Mouse (Mus musculus): ENCODE data around the gene Ifit3b. TPM values are rescaled to one million over a fixed set of nuclear protein-coding genes. Genes with fewer than 3 reads are reported as not detected.
"Not testable (repeated sequence)": the region's sequence is repeated elsewhere in the genome, so short reads cannot be mapped to it uniquely, and the experiment has no call there.

Gene Ifit3b
- polyA plus RNA-seq, 1 experiment from 2014 or later = not detected

- 79% methylated on average over 9 of the region's 12 CpGs for WGBS
These were observed 19.7 kb upstream of the Ifit3b start for GRCm38 (mm10) chr19:34587898-34588692.

GRCm38 (mm10) chr19:34588959-34589358 is 18.8 kb upstream of the Ifit3b start:
- no peak for DNase-seq (ENCODE audit: low spot score)
- Histone ChIP-seq H3K4me3 (no peak overlapping the region), H3K36me3 (replicated peaks) (no peaks in the 10 kb centered on the region), H3K27me3 (replicated peaks; ENCODE audit: low read depth, poor library complexity, severe bottlenecking) (no peaks in the 10 kb centered on the region), H3K4me1 (0 out of 2 replicates have a peak, but pooled peaks cover 2% of the 10 kb centered on the region), H3K9me3 (no peaks in the 10 kb centered on the region), H3K27ac (replicated peaks) (no peak overlapping the region)

More at GRCm38 (mm10) chr19:34587898-34588692, 19.7 kb upstream of the Ifit3b start:
- not testable (repeated sequence) for H3K4me1 ChIP-seq; H3K4me3 ChIP-seq; H3K9me3 ChIP-seq; H3K27ac ChIP-seq (replicated peaks); H3K36me3 ChIP-seq (replicated peaks); H3K27me3 ChIP-seq (replicated peaks; ENCODE audit: low read depth, poor library complexity, severe bottlenecking); DNase-seq (ENCODE audit: low spot score)

DNA sequence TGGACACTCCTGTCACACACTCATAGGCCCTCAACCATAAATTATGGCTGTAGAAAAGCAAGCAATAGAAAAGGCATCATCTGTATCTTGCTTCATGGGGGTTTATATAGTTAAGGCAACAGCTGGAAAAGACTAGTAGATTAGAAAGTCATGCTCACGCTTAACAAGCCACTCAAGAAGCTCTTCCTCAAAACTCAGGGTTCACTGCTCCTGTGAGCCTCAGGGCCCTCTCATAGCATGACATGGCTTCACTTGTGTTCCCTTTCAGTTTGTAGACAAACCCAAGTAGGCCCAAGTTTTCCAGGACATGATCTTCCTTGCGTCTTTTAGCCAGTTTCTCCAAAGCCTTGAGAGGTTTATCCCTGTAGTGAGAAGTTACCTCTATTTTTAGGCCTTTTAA is 14.3 kb upstream of the Ifit3b start:
- Histone ChIP-seq H3K27me3 (replicated peaks; ENCODE audit: low read depth, poor library complexity, severe bottlenecking) (no peaks in the 10 kb centered on the region), H3K36me3 (replicated peaks) (no peaks in the 10 kb centered on the region), H3K4me3 (no peak overlapping the region), H3K9me3 (no peaks in the 10 kb centered on the region), H3K4me1 (no peaks in the 10 kb centered on the region), H3K27ac (replicated peaks) (no peak overlapping the region)
- DNase-seq (ENCODE audit: low spot score) = no peak
- WGBS = 90% methylated on average over 2 of the region's 2 CpGs

GRCm38 (mm10) chr19:34594523-34594922 is 13.2 kb upstream of the Ifit3b start:
- not testable (repeated sequence) for H3K9me3 ChIP-seq; H3K27ac ChIP-seq (replicated peaks); H3K4me3 ChIP-seq; H3K4me1 ChIP-seq; H3K27me3 ChIP-seq (replicated peaks; ENCODE audit: low read depth, poor library complexity, severe bottlenecking); DNase-seq (ENCODE audit: low spot score); H3K36me3 ChIP-seq (replicated peaks)
- 84% methylated on average over 3 of the region's 3 CpGs for WGBS

DNA sequence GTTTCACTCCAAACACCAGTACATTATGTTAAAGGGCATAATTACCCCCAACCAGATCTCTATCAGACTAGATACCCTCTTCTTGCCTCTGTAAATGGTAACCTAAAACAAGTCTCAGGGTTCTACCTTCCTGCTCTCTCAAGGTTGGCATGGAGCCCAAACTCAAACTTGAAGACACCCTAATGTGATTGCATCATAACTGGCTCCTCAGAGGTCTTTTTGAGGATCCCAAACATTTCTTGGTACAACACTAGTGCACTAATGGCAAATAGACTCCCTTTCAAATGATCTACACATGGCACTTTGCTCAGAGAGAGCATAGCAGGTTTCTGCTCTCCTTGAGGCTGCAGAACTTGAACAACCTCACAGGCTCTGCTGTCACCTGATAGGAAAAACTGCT is 11.0 kb upstream of the Ifit3b start:
- no peaks in the 10 kb centered on the region for H3K27me3 ChIP-seq (replicated peaks; ENCODE audit: low read depth, poor library complexity, severe bottlenecking)
- no peak overlapping the region for H3K27ac ChIP-seq (replicated peaks)
- no peak overlapping the region for H3K4me3 ChIP-seq
- DNase-seq (ENCODE audit: low spot score) = no peak
- H3K4me1 ChIP-seq = no peaks in the 10 kb centered on the region
- H3K9me3 ChIP-seq = no peaks in the 10 kb centered on the region
- H3K36me3 ChIP-seq (replicated peaks) = no peaks in the 10 kb centered on the region

DNA sequence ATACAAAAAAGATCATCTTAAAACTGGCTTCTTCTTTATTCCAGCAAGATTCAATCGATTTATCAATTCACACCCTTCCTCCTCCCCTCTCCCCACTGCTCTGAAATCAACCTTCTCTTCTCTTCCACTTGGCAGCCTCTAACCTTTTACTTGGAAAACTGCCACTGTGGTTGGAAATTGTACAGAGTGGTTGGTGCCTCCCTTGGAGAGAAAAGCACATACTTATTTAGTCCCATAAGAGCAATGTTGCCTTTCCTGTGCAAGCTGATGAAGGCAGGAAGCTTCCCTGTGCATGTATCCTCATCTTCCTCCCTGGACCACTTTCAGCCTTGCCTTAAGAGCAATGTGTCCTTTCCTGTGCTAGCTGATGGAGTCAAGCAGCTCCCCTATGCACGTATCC is 9.4 kb upstream of the Ifit3b start:
- H3K27ac ChIP-seq (replicated peaks) = no peak overlapping the region
- WGBS = 87% methylated on average over 2 of the region's 2 CpGs

DNA sequence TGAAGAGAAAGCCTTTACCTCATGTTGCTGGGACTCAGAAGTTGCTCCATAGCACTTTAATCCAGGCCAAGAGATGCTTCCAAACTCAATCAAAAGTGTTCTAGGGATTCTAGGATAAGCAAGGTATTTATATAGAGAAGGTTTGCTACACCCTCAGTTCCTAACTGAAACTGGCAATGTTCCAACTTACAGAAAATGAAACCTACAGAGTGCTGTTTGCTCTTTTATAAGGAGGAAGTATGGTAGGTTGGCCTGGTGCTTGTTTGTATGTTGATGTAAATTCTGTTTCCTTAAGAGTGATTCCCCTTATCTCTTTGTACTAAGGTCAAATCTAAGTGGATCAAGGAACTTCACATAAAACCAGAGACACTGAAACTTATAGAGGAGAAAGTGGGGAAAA is 8.5 kb upstream of the Ifit3b start:
- DNase-seq (ENCODE audit: low spot score); H3K27ac ChIP-seq (replicated peaks); H3K4me3 ChIP-seq; H3K27me3 ChIP-seq (replicated peaks; ENCODE audit: low read depth, poor library complexity, severe bottlenecking); H3K9me3 ChIP-seq; H3K4me1 ChIP-seq; H3K36me3 ChIP-seq (replicated peaks): not testable (repeated sequence)

More for the DNA sequence above, 9.4 kb upstream of the Ifit3b start:
- Histone ChIP-seq H3K4me3 (no peak overlapping the region), H3K36me3 (replicated peaks) (no peaks in the 10 kb centered on the region), H3K9me3 (no peaks in the 10 kb centered on the region), H3K4me1 (no peaks in the 10 kb centered on the region), H3K27me3 (replicated peaks; ENCODE audit: low read depth, poor library complexity, severe bottlenecking) (no peaks in the 10 kb centered on the region)
- DNase-seq (ENCODE audit: low spot score) = no peak

GRCm38 (mm10) chr19:34601888-34602287 is 5.9 kb upstream of the Ifit3b start, which contains the start of gene Ifit1bl1:
TSS of gene Ifit1bl1 (minus strand) at chr19:34601956.
- H3K9me3 ChIP-seq; H3K4me1 ChIP-seq; H3K36me3 ChIP-seq (replicated peaks); H3K4me3 ChIP-seq; H3K27ac ChIP-seq (replicated peaks); H3K27me3 ChIP-seq (replicated peaks; ENCODE audit: low read depth, poor library complexity, severe bottlenecking); DNase-seq (ENCODE audit: low spot score): not testable (repeated sequence)
- 57% methylated on average over 1 of the region's 1 CpGs for WGBS

GRCm38 (mm10) chr19:34605472-34605871 is 2.3 kb upstream of the Ifit3b start:
- 82% methylated on average over 3 of the region's 3 CpGs for WGBS

DNA sequence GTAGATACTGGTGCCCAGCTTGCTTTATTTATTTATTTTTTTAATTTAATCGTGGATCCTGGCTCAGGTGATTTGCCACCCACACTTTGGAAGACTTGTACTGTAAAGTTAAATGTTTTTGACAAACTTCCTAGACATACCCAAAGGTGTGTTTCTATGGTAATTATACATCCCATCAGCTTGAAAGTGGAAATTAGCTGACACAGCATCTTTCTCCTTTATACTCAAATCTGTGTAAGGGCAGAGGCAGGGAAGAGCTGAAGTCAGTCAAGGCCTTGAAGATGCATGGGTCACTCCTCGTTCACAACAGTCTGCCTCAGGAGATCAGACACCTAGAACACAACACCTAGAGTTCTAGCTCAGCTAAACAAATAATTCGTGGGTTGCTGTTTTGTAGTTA is 2.3 kb downstream of the Ifit3b start:
- not testable (repeated sequence) for H3K4me3 ChIP-seq; H3K27ac ChIP-seq (replicated peaks); DNase-seq (ENCODE audit: low spot score); H3K9me3 ChIP-seq; H3K4me1 ChIP-seq; H3K27me3 ChIP-seq (replicated peaks; ENCODE audit: low read depth, poor library complexity, severe bottlenecking); H3K36me3 ChIP-seq (replicated peaks)
- WGBS = 69% methylated on average over 3 of the region's 3 CpGs

More at GRCm38 (mm10) chr19:34605472-34605871, 2.3 kb upstream of the Ifit3b start:
- Histone ChIP-seq H3K27me3 (replicated peaks; ENCODE audit: low read depth, poor library complexity, severe bottlenecking) (no peaks in the 10 kb centered on the region), H3K36me3 (replicated peaks) (no peaks in the 10 kb centered on the region), H3K9me3 (no peaks in the 10 kb centered on the region), H3K4me3 (no peak overlapping the region), H3K4me1 (no peaks in the 10 kb centered on the region), H3K27ac (replicated peaks) (no peak overlapping the region)
- DNase-seq (ENCODE audit: low spot score) = no peak

GRCm38 (mm10) chr19:34612243-34613001 is 4.7 kb downstream of the Ifit3b start:
- H3K9me3 ChIP-seq; H3K27ac ChIP-seq (replicated peaks); DNase-seq (ENCODE audit: low spot score); H3K4me1 ChIP-seq; H3K27me3 ChIP-seq (replicated peaks; ENCODE audit: low read depth, poor library complexity, severe bottlenecking); H3K4me3 ChIP-seq; H3K36me3 ChIP-seq (replicated peaks): not testable (repeated sequence)
- WGBS = 91% methylated on average over 6 of the region's 11 CpGs

DNA sequence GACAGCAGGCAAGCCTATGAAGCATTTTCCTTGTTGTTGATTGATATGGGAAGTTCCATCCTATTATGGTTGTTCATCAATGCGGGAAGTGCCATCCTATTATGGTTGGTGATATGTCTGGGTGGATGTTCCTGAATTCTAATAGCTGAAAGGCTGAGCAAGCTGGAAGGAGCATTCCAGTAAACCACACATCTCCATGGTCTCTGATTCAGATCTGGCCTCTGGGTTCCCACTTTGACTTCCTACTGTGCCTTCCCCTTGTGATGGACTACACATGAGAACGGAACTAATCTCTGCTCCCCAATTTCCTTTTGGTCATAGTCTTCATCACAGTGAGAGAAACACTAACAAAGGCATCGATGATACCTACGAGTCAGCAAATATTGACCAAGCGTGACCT is 13.1 kb downstream of the Ifit3b start:
- H3K27ac ChIP-seq (replicated peaks) = no peak overlapping the region
- no peaks in the 10 kb centered on the region for H3K36me3 ChIP-seq (replicated peaks)
- H3K9me3 ChIP-seq = no peaks in the 10 kb centered on the region
- H3K4me1 ChIP-seq = no peaks in the 10 kb centered on the region
- H3K4me3 ChIP-seq = no peak overlapping the region
- WGBS = 90% methylated on average over 5 of the region's 5 CpGs
- H3K27me3 ChIP-seq (replicated peaks; ENCODE audit: low read depth, poor library complexity, severe bottlenecking) = no peaks in the 10 kb centered on the region
- DNase-seq (ENCODE audit: low spot score) = no peak

DNA sequence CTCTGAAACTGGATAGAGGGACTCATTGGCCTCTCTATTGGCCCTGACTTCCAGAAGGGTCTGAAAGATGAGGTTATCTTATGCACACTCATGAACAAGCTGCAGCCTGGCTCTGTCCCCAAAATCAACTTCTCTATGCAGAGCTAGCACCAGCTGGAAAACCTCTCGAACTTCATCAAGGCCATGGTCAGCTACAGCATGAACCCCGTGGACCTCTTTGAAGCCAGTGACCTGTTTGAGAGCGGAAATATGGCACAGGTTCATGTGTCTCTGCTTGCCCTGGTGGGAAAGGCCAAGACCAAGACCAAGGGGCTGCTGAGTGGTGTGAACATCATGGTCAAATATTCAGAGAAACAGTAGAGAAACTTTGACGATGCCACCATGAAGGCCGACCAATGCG is 16.0 kb downstream of the Ifit3b start:
- Histone ChIP-seq H3K4me1 (no peaks in the 10 kb centered on the region), H3K27ac (replicated peaks) (no peak overlapping the region), H3K36me3 (replicated peaks) (no peaks in the 10 kb centered on the region), H3K9me3 (no peaks in the 10 kb centered on the region), H3K27me3 (replicated peaks; ENCODE audit: low read depth, poor library complexity, severe bottlenecking) (no peaks in the 10 kb centered on the region), H3K4me3 (no peak overlapping the region)
- DNase-seq (ENCODE audit: low spot score) = no peak
- WGBS = 95% methylated on average over 6 of the region's 6 CpGs

Measured in embryonic facial prominence, embryonic 10.5 days (tissue).